Mouse (Mus musculus): ENCODE measurements around the gene Ctnnd2. TPM values are rescaled to one million over a fixed set of nuclear protein-coding genes. Genes with fewer than 3 reads are reported as not detected.

Ctnnd2 gene
- polyA plus RNA-seq, 1 experiment from 2014 or later: 0.15 TPM

DNA sequence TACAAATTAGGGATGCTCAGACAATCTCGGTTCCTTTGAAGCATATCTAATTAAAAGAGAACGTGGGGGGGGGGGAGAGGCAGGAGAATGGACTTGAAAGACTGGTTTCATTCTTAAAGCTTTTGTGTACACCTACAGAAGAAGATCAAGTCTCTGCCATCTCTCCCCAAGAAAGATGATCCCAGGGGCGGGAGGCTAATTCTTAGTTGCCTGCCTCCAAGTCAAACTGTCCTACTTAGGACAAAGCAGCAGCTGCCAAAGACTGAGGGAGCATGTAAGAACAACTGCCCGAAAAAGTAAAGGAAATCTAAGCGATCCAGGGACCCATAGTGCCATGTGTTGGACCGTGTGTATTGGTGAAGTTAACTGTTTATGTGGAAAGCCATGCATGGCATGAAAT is 836.2 kb downstream of the Ctnnd2 start:
- Histone ChIP-seq H3K9ac (replicated peaks) (no peak overlapping the region), H3K9me3 (ENCODE audit: low read length) (no peaks in the 10 kb centered on the region), H3K4me3 (ENCODE audit: low read depth, low read length) (no peak overlapping the region), H3K4me2 (ENCODE audit: low read depth, low read length) (no peak overlapping the region), H3K27ac (ENCODE audit: low read depth) (no peak overlapping the region), H3K36me3 (replicated peaks; ENCODE audit: insufficient read depth, low read length) (no peaks in the 10 kb centered on the region), H3K27me3 (ENCODE audit: insufficient read depth, low read length) (no peaks in the 10 kb centered on the region), H3K4me1 (ENCODE audit: insufficient read depth) (no peaks in the 10 kb centered on the region)
- no peak for DNase-seq
- ATAC-seq: no peak
- WGBS (ENCODE audit: insufficient replicate concordance): 69% methylated on average over 6 of the region's 6 CpGs
- TF ChIP-seq CTCF (IDR thresholded peaks at IDR 0.05; ENCODE audit: low read depth): no peak
- no peak for TF ChIP-seq EP300 (IDR thresholded peaks at IDR 0.05; ENCODE audit: low read depth)

DNA sequence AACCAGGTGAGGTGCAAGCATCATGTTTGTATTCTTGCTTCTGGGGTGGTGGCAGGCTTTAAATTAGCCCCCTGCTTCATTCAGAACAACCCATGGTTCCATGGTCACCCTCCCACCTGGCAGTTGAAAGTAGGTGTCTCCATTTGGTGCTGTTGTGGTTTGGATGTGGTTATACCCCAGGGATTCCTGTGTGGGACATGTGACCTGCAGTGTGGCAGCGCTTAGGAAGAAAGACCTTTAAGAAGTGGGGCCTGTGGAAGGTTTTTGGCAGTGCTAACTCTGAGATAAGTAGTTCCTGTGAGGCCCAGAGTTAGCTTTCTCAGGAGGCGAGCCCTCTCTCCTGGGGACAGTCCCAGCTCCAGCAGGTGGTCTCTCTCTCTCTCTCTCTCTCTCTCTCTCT is 848.4 kb downstream of the Ctnnd2 start:
- no peak overlapping the region for H3K4me3 ChIP-seq (ENCODE audit: low read depth, low read length)
- H3K4me1 ChIP-seq (ENCODE audit: insufficient read depth): no peaks in the 10 kb centered on the region
- WGBS (ENCODE audit: insufficient replicate concordance): 43% methylated on average over 2 of the region's 2 CpGs
- H3K27ac ChIP-seq (ENCODE audit: low read depth): no peak overlapping the region
- H3K9ac ChIP-seq (replicated peaks): no peak overlapping the region
- no peaks in the 10 kb centered on the region for H3K36me3 ChIP-seq (replicated peaks; ENCODE audit: insufficient read depth, low read length)
- ATAC-seq (no peak), DNase-seq (no peak)
- no peaks in the 10 kb centered on the region for H3K9me3 ChIP-seq (ENCODE audit: low read length)
- no peak overlapping the region for H3K4me2 ChIP-seq (ENCODE audit: low read depth, low read length)
- no peaks in the 10 kb centered on the region for H3K27me3 ChIP-seq (ENCODE audit: insufficient read depth, low read length)
- no peak for TF ChIP-seq CTCF (IDR thresholded peaks at IDR 0.05; ENCODE audit: low read depth)

DNA sequence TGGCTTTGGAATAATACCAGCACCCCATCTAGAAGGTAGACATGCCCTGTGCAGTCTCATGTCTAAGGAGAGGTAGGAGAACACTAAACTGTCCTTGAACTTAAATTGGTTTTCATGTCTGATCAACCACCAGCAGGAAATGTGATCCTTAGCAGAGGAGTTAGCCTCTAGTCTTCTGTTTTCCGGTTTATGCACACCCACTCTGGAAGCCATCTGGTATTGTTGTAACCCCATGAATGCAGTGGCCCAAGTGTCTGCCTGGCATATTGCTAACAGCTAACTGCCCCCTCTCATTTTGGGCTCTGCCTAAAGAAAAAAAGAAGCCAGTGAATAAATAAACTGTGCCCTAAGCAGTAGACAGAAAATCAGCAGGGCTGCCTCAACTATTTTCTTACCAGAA is 849.6 kb downstream of the Ctnnd2 start:
- Histone ChIP-seq H3K9ac (replicated peaks) (no peak overlapping the region), H3K27me3 (ENCODE audit: insufficient read depth, low read length) (no peaks in the 10 kb centered on the region), H3K36me3 (replicated peaks; ENCODE audit: insufficient read depth, low read length) (no peaks in the 10 kb centered on the region), H3K27ac (ENCODE audit: low read depth) (no peak overlapping the region), H3K4me3 (ENCODE audit: low read depth, low read length) (no peak overlapping the region), H3K4me2 (ENCODE audit: low read depth, low read length) (no peak overlapping the region), H3K4me1 (ENCODE audit: insufficient read depth) (no peaks in the 10 kb centered on the region), H3K9me3 (ENCODE audit: low read length) (no peaks in the 10 kb centered on the region)
- DNase-seq: no peak
- no peak for ATAC-seq
- TF ChIP-seq EP300 (IDR thresholded peaks at IDR 0.05; ENCODE audit: low read depth) (no peak), CTCF (IDR thresholded peaks at IDR 0.05; ENCODE audit: low read depth) (no peak)
- 63% methylated on average over 1 of the region's 1 CpGs for WGBS (ENCODE audit: insufficient replicate concordance)

DNA sequence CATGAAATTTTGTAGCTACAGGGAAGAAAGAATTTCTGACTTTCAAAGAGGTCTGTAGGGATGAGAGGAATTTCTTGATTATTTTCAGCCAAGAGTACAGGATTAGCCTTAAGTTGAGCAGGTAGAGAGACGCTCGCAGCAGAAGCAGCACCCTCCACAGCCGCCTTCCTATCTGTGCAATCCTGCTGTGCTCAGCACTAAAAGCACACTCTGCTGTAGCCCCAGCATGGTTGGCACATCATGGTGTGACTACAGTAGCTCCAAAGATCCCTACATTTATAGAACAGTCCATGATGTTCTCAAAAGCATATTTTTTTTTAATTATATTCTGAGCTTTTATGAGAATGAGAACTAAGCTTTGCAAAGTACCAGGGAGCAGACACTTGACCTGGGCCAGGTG is 850.1 kb downstream of the Ctnnd2 start:
- H3K9ac ChIP-seq (replicated peaks): no peak overlapping the region
- H3K4me2 ChIP-seq (ENCODE audit: low read depth, low read length): no peak overlapping the region
- no peaks in the 10 kb centered on the region for H3K4me1 ChIP-seq (ENCODE audit: insufficient read depth)
- H3K36me3 ChIP-seq (replicated peaks; ENCODE audit: insufficient read depth, low read length): no peaks in the 10 kb centered on the region
- ATAC-seq (no peak), DNase-seq (no peak)
- H3K4me3 ChIP-seq (ENCODE audit: low read depth, low read length): no peak overlapping the region
- TF ChIP-seq CTCF (IDR thresholded peaks at IDR 0.05; ENCODE audit: low read depth) (no peak), EP300 (IDR thresholded peaks at IDR 0.05; ENCODE audit: low read depth) (no peak)
- 92% methylated on average over 3 of the region's 3 CpGs for WGBS (ENCODE audit: insufficient replicate concordance)
- H3K9me3 ChIP-seq (ENCODE audit: low read length): no peaks in the 10 kb centered on the region
- no peak overlapping the region for H3K27ac ChIP-seq (ENCODE audit: low read depth)
- H3K27me3 ChIP-seq (ENCODE audit: insufficient read depth, low read length): no peaks in the 10 kb centered on the region

DNA sequence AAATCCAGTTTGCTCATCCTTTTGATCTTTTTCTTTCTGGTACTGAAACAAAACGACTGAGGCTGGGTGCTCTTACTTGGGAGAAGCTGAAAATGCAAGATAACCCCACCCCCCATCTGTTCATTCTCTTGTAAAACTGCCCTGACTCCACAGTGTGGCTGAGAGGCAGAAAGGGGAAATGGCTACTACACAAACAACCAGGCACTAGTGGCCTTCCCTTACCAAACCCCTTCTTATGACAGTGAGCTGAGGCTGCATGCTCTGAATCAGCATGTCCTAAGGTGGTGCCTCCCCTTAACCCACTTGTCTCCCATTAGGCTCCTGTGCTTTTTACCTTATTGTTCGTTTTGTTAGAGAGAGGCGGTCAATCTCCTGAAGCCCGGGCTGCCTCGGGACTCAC is 851.4 kb downstream of the Ctnnd2 start:
- Histone ChIP-seq H3K27me3 (ENCODE audit: insufficient read depth, low read length) (no peaks in the 10 kb centered on the region), H3K4me1 (ENCODE audit: insufficient read depth) (no peaks in the 10 kb centered on the region), H3K4me3 (ENCODE audit: low read depth, low read length) (no peak overlapping the region), H3K27ac (ENCODE audit: low read depth) (no peak overlapping the region), H3K9ac (replicated peaks) (no peak overlapping the region), H3K4me2 (ENCODE audit: low read depth, low read length) (no peak overlapping the region), H3K36me3 (replicated peaks; ENCODE audit: insufficient read depth, low read length) (no peaks in the 10 kb centered on the region), H3K9me3 (ENCODE audit: low read length) (no peaks in the 10 kb centered on the region)
- 73% methylated on average over 5 of the region's 5 CpGs for WGBS (ENCODE audit: insufficient replicate concordance)
- no peak for DNase-seq
- TF ChIP-seq EP300 (IDR thresholded peaks at IDR 0.05; ENCODE audit: low read depth): no peak
- no peak for TF ChIP-seq CTCF (IDR thresholded peaks at IDR 0.05; ENCODE audit: low read depth)
- no peak for ATAC-seq

DNA sequence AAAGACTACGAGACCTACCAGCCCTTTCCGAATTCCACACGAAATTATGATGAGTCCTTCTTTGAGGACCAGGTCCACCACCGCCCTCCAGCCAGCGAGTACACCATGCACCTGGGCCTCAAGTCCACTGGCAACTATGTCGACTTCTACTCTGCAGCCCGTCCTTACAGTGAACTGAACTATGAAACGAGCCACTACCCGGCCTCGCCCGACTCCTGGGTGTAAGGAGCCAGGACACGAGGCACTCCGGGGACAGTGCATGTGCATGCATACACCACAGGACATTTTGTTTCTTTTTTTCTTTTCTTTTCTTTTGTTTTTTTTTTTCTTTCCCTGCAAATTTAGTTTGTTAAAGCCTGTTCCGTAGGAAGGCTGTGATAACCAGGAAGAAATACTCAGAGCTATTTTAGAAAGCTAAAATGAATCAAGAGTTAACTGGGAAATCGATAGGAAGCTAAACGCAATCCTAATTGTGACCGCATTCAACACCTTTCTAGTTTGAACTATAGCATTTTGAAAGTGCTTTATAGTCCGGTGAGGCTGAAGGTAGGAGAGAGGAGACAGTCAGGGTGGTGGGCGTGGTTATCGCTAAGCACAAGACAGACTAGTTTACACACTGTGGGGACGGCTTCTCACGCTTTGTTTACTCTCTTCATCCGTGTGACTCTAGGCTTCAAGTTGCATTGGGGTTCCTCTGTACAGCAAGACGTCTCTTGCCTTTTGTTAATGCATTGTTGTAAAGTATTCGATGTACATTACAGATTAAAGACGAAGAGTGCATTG is 855.2 kb downstream of the Ctnnd2 start:
- Histone ChIP-seq H3K4me3 (ENCODE audit: low read depth, low read length) (no peak overlapping the region), H3K36me3 (replicated peaks; ENCODE audit: insufficient read depth, low read length) (no peaks in the 10 kb centered on the region), H3K9ac (replicated peaks) (no peak overlapping the region), H3K27ac (ENCODE audit: low read depth) (no peak overlapping the region), H3K4me2 (ENCODE audit: low read depth, low read length) (no peak overlapping the region), H3K9me3 (ENCODE audit: low read length) (no peaks in the 10 kb centered on the region), H3K4me1 (ENCODE audit: insufficient read depth) (no peaks in the 10 kb centered on the region), H3K27me3 (ENCODE audit: insufficient read depth, low read length) (no peaks in the 10 kb centered on the region)
- DNase-seq (no peak), ATAC-seq (no peak)
- TF ChIP-seq CTCF (IDR thresholded peaks at IDR 0.05; ENCODE audit: low read depth) (no peak), EP300 (IDR thresholded peaks at IDR 0.05; ENCODE audit: low read depth) (no peak)
- 74% methylated on average over 26 of the region's 26 CpGs for WGBS (ENCODE audit: insufficient replicate concordance)

Data from liver, postnatal 0 days (tissue).